Comparison of ENCODE assay signal across 8 mouse cellular contexts in genomic region chr4:122954680-122955411, GRCm38 (mm10). TPM values are rescaled to one million over a fixed set of nuclear protein-coding genes. Genes with fewer than 3 reads are reported as not detected.
A peak's percentile ranks its signal among the peaks of the same experiment; 100 is the strongest.
DNase-seq lines count a peak whose midpoint lies in the region; ATAC-seq and TF ChIP-seq lines count a peak whose summit lies in the region.

No protein-coding gene starts in this region.

- H3K9ac ChIP-seq in heart, embryonic 16.5 days (ENCODE audit: low read length) = no peak overlapping the region
- H3K9ac ChIP-seq in embryonic facial prominence, embryonic 15.5 days = no peak overlapping the region
- no peak overlapping the region for H3K9ac ChIP-seq in limb, embryonic 12.5 days (replicated peaks)

- no peaks in the 10 kb centered on the region for H3K36me3 ChIP-seq in heart, embryonic 16.5 days (ENCODE audit: control insufficient read depth, insufficient read depth)
- H3K36me3 ChIP-seq in embryonic facial prominence, embryonic 15.5 days = 0 out of 2 replicates have a peak, but pooled peaks cover 7% of the 10 kb centered on the region
- H3K36me3 ChIP-seq in limb, embryonic 12.5 days = peaks cover 48% of the 10 kb centered on the region
- H3K36me3 ChIP-seq in myocyte (ENCODE audit: control insufficient read depth, insufficient read depth) = peaks cover 14% of the 10 kb centered on the region

- no peak for TF ChIP-seq POLR2A in myocyte (IDR thresholded peaks at IDR 0.05; ENCODE audit: insufficient read length, low read depth)

- H3K9me3 ChIP-seq in heart, embryonic 16.5 days (replicated peaks; ENCODE audit: control insufficient read depth, low read length) = no peaks in the 10 kb centered on the region
- no peaks in the 10 kb centered on the region for H3K9me3 ChIP-seq in embryonic facial prominence, embryonic 15.5 days (replicated peaks)
- H3K9me3 ChIP-seq in limb, embryonic 12.5 days = no peaks in the 10 kb centered on the region

- H3K79me2 ChIP-seq in myocyte (ENCODE audit: control insufficient read depth, insufficient read depth) = peaks cover 4% of the 10 kb centered on the region

- H3K27me3 ChIP-seq in heart, embryonic 16.5 days (ENCODE audit: control insufficient read depth, insufficient read depth, low read length) = peaks cover 13% of the 10 kb centered on the region
- H3K27me3 ChIP-seq in embryonic facial prominence, embryonic 15.5 days = no peaks in the 10 kb centered on the region
- no peaks in the 10 kb centered on the region for H3K27me3 ChIP-seq in limb, embryonic 12.5 days
- no peaks in the 10 kb centered on the region for H3K27me3 ChIP-seq in myocyte (ENCODE audit: control insufficient read depth, insufficient read depth, insufficient read length)

- no peak overlapping the region for H3K27ac ChIP-seq in heart, embryonic 16.5 days (ENCODE audit: low read length)
- peak overlapping the region; percentile 56 for H3K27ac ChIP-seq in embryonic facial prominence, embryonic 15.5 days (replicated peaks)
- H3K27ac ChIP-seq in limb, embryonic 12.5 days = peak overlapping the region; percentile 60

- H3K4me3 ChIP-seq in heart, embryonic 16.5 days (ENCODE audit: low read length) = peak overlapping the region; percentile 35
- peak overlapping the region; percentile 25 for H3K4me3 ChIP-seq in embryonic facial prominence, embryonic 15.5 days (replicated peaks)
- H3K4me3 ChIP-seq in limb, embryonic 12.5 days (replicated peaks) = peak overlapping the region; percentile 22; the same call in 1 of the 2 replicates
- no peak overlapping the region for H3K4me3 ChIP-seq in myocyte

- H3K4me2 ChIP-seq in heart, embryonic 16.5 days (ENCODE audit: low read depth, low read length) = peak overlapping the region; percentile 59
- peak overlapping the region; percentile 50 for H3K4me2 ChIP-seq in embryonic facial prominence, embryonic 15.5 days (replicated peaks)
- H3K4me2 ChIP-seq in limb, embryonic 12.5 days = peak overlapping the region; percentile 51
- H3K4me2 ChIP-seq in myocyte (ENCODE audit: low read depth) = peak overlapping the region; percentile 55

- peaks cover 10% of the 10 kb centered on the region for H3K4me1 ChIP-seq in heart, embryonic 16.5 days (ENCODE audit: control insufficient read depth, insufficient read depth, low read length)
- H3K4me1 ChIP-seq in embryonic facial prominence, embryonic 15.5 days = peaks cover 27% of the 10 kb centered on the region
- peaks cover 37% of the 10 kb centered on the region for H3K4me1 ChIP-seq in limb, embryonic 12.5 days (replicated peaks)

- ATAC-seq in heart, embryonic 16.5 days (replicated peaks; ENCODE audit: extremely low read depth, insufficient read depth, low FRiP score) = peak; percentile 3; the same call in 1 of the 2 replicates
- ATAC-seq in embryonic facial prominence, embryonic 15.5 days (ENCODE audit: insufficient number of reproducible peaks, low FRiP score, low TSS enrichment, low read depth) = peak; percentile 32; the same call in 1 of the 2 replicates
- ATAC-seq in limb, embryonic 12.5 days (ENCODE audit: insufficient number of reproducible peaks, insufficient read depth, low FRiP score, low TSS enrichment, low read depth) = peak; percentile 33; the same call in 1 of the 2 replicates

- WGBS in heart, embryonic 16.5 days = 53% methylated on average over 5 of the region's 5 CpGs
- 54% methylated on average over 5 of the region's 5 CpGs for WGBS in embryonic facial prominence, embryonic 15.5 days
- 65% methylated on average over 5 of the region's 5 CpGs for WGBS in limb, embryonic 12.5 days

- DNase-seq in heart, adult 8-10 months (ENCODE audit: low spot score) = no peak
- DNase-seq in thymus, adult 18-20 months = no peak
- no peak for DNase-seq in adipocyte (ENCODE audit: low spot score)
- DNase-seq in thymus, postnatal 14 days = no peak

- H3ac ChIP-seq in myocyte (ENCODE audit: control insufficient read depth, insufficient read length) = no peak overlapping the region

TF ChIP-seq in myocyte, 11 proteins besides CTCF, POLR2A, EP300 and RAD21:
- TF ChIP-seq POLR2AphosphoS2 (IDR thresholded peaks at IDR 0.05; ENCODE audit: insufficient read length, low read depth) (no peak), USF1 (IDR thresholded peaks at IDR 0.05; ENCODE audit: low read depth) (no peak), MAX (IDR thresholded peaks at IDR 0.05; ENCODE audit: low read depth) (no peak), TCF12 (IDR thresholded peaks at IDR 0.05; ENCODE audit: insufficient read depth, poor library complexity, severe bottlenecking) (no peak), REST (IDR thresholded peaks at IDR 0.05; ENCODE audit: insufficient read depth, insufficient read length) (no peak), TCF3 (IDR thresholded peaks at IDR 0.05; ENCODE audit: insufficient read length, low read depth) (no peak), E2F4 (IDR thresholded peaks at IDR 0.05; ENCODE audit: insufficient read depth) (no peak), SRF (IDR thresholded peaks at IDR 0.05; ENCODE audit: control insufficient read depth, insufficient read length, low read depth) (no peak), CEBPB (IDR thresholded peaks at IDR 0.05; ENCODE audit: insufficient read depth, poor library complexity, severe bottlenecking) (no peak), MYOD1 (IDR thresholded peaks at IDR 0.05; ENCODE audit: control insufficient read depth in 1 of 3, insufficient read length in 2 of 3, low read depth in 2 of 3) (no peak), MYOG (IDR thresholded peaks at IDR 0.05; ENCODE audit: control insufficient read depth in 1 of 3, insufficient read depth in 1 of 3, insufficient read length in 2 of 3, low read depth in 2 of 3) (no peak)
TF ChIP-seq in myocyte: peak in this region for 0.

RNA-seq across cellular contexts. Expression of gene Mfsd2a, which starts 6.1 kb away (rescaled TPM):
- 0.55 and 0.80 TPM in 2 replicates for polyA plus RNA-seq in heart, embryonic 16.5 days (2015; fragmentation: Nextera tagmentation; extraction: Ambion mirVana)
- not detected for total RNA-seq in heart, adult 8-10 months (2022)
- polyA plus RNA-seq in embryonic facial prominence, embryonic 15.5 days (2015; fragmentation: Nextera tagmentation; extraction: Ambion mirVana) = 10.5 and 11.4 TPM in 2 replicates
- polyA plus RNA-seq in limb, embryonic 12.5 days (2016; fragmentation: Nextera tagmentation; extraction: Ambion mirVana) = 7.8 and 8.6 TPM in 2 replicates
- polyA plus RNA-seq in myocyte (2012; fragmentation: generic; extraction: Trizol) = 7.5 TPM

RNA-seq across cellular contexts. Expression of gene Mycl, which starts 40.6 kb away (rescaled TPM):
- 1.3 and 1.9 TPM in 2 replicates for polyA plus RNA-seq in heart, embryonic 16.5 days (2015; fragmentation: Nextera tagmentation; extraction: Ambion mirVana)
- under 1 TPM in 2 of 4 experiments, not detected in 2; 0.14 to 0.25 TPM for total RNA-seq in heart, adult 8-10 months (2022)
- polyA plus RNA-seq in embryonic facial prominence, embryonic 15.5 days (2015; fragmentation: Nextera tagmentation; extraction: Ambion mirVana) = 38.9 and 49.5 TPM in 2 replicates
- 42.8 and 46.3 TPM in 2 replicates for polyA plus RNA-seq in limb, embryonic 12.5 days (2016; fragmentation: Nextera tagmentation; extraction: Ambion mirVana)
- polyA plus RNA-seq in myocyte (2012; fragmentation: generic; extraction: Trizol) = 9.6 TPM
